Mouse (Mus musculus) neural tube, embryonic 13.5 days (tissue): ENCODE data around the gene 1700066M21Rik. TPM values are rescaled to one million over a fixed set of nuclear protein-coding genes. Genes with fewer than 3 reads are reported as not detected.
A peak's percentile ranks its signal among the peaks of the same experiment; 100 is the strongest.

Source experiments
- ATAC-seq: fragments of 200-750 bp; cut with Nextera tagmentation; 2 replicates; pipeline ENCODE4 v1.8.0; 2017; ENCODE audit warnings: low read depth, mild to moderate bottlenecking, moderate TSS enrichment, moderate library complexity
- H3K27ac ChIP-seq: fragments of 300-500 bp; sonication (generic); replicated peaks from 2 replicates; pipeline ENCODE4 v1.5.1; 2015; ENCODE audit warnings: moderate library complexity, mild to moderate bottlenecking, inconsistent platforms
- H3K27me3 ChIP-seq: fragments of 300-500 bp; sonication (generic); 2 replicates; pipeline ENCODE4 v1.6.1; 2015; ENCODE audit warnings: mild to moderate bottlenecking, inconsistent platforms
- H3K36me3 ChIP-seq: fragments of 300-500 bp; sonication (generic); 2 replicates; pipeline ENCODE4 v1.6.1; 2015; ENCODE audit warnings: mild to moderate bottlenecking, inconsistent platforms
- H3K4me1 ChIP-seq: fragments of 300-500 bp; sonication (generic); replicated peaks from 2 replicates; pipeline ENCODE4 v1.6.1; 2015; ENCODE audit warnings: inconsistent platforms
- H3K4me2 ChIP-seq: fragments of 300-500 bp; sonication (generic); 2 replicates; pipeline ENCODE4 v1.6.1; 2015; ENCODE audit warnings: inconsistent platforms, mild to moderate bottlenecking, moderate library complexity
- H3K4me3 ChIP-seq: fragments of 300-500 bp; sonication (generic); 2 replicates; pipeline ENCODE4 v1.5.1; 2015; ENCODE audit warnings: mild to moderate bottlenecking, inconsistent platforms
- H3K9ac ChIP-seq: fragments of 300-500 bp; sonication (generic); 2 replicates; pipeline ENCODE4 v1.6.1; 2015; ENCODE audit warnings: moderate library complexity, mild to moderate bottlenecking, inconsistent platforms
- H3K9me3 ChIP-seq: fragments of 300-500 bp; sonication (generic); 2 replicates; pipeline ENCODE4 v1.6.1; 2016; ENCODE audit warnings: inconsistent platforms
- WGBS: fragments of 180-500 bp; shearing (Covaris S2); methylation state at CpG from one replicate; pipeline ENCODE4 v1.1.7; 2015; 5-methylcytosine and 5-hydroxymethylcytosine counted together
- polyA plus RNA-seq: library from polyadenylated mRNA; unstranded; fragments of >200 nt; fragmentation: Nextera tagmentation; extraction: Ambion mirVana; gene quantifications from 2 replicates; pipeline ENCODE4 v1.2.1, GENCODE M21; 2015

1700066M21Rik gene
- 16.0 and 16.1 TPM in 2 replicates for polyA plus RNA-seq

DNA sequence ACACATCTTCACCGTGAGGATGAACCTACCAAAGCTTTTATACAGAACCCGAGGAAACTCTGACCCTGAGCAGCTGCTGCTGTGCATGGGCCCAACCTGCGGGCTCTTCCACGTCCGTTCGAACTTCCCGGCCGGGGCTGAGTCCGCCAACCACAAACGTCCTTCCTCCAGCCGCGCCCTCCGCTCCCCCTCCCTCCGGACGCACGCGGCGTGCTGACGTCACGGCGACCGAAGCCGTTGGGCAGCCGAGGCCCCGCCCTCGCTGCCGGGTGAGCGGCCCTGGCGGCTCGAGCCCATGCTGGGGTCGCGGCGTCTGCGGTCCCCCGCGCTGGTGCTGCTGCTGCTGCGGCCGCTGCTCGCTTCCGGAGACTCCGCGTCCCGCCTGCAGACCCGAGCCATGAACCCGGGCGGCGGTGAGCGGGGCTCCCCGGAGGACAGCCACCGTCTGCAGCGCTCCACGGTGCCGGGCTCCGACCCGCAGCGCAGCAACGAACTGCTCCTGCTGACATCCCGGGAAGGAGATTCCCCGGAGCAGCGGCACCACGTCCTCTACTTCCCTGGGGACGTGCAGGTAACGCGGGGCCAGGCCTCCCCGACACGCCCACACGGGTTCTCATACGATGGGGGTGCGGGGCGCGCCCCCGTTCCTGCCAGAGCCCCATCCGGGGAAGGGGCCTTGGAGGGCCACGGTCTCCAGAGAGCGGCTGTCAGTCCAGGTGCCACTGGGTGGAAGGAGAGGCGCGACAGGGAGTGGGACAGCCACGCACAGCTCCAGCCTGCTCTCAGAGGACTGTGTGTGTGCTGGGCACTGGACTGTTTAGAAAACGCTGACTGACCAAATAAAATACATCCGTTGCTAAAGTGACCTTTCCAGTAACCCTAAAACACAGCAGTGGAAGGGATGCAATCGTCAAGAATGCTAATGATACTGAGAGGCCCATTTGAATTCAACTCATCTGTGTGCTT is at the start of gene 1700066M21Rik:
1700066M21Rik (plus strand) TSS at position 245 of the 966 bp plus-strand sequence.
- Histone ChIP-seq H3K9ac (peak within 1 kb of the TSS; percentile 97), H3K4me2 (peak within 1 kb of the TSS; percentile 91), H3K4me1 (peaks cover 18% of the 10 kb centered on the region), H3K27me3 (no peaks in the 10 kb centered on the region), H3K9me3 (no peaks in the 10 kb centered on the region), H3K36me3 (no peaks in the 10 kb centered on the region), H3K27ac (peak within 1 kb of the TSS; percentile 91), H3K4me3 (peak within 1 kb of the TSS; percentile 95)
- ATAC-seq = peak; percentile 96
- under 1% methylated on average over 81 of the region's 81 CpGs for WGBS

DNA sequence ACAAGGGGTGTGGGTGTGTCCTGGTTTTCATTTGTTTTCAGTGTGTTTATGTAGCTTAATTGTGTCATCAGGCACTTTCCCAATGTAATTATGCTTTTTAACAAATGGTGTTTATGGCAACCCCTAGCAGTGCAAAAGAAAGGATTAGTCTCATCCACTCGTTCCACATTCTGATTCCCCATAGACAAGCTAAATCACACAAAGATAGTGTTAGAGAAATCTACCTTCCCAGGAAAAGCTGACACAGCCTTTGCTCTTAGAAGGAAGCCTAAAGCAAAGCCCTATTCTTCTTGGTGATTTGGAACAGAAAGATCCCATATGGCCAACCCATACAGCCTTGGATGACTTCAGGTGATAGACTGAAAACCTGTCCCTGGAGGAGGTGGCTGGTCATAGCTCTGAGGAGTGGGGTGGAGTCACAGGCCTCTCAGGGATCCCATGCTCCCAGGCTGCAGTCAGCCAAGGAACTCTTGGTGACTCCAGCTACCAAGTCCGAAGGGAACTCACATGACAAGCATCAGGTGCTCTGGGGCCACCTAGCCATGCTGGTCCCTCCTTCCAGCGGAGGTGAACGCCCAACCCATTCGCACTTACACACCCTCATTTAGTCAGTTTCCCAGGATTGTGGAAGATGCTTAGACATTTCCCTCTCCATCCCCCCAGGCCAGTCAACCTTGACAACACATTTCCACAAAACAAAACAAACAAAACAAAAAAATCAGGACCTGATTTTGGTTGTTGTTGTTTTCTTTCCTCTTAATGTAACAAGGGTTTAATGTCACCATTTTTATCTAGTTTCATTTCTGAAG is 47.9 kb upstream of the 1700066M21Rik start:
- ATAC-seq = no peak
- H3K36me3 ChIP-seq = no peaks in the 10 kb centered on the region
- H3K9ac ChIP-seq = no peak overlapping the region
- no peaks in the 10 kb centered on the region for H3K9me3 ChIP-seq
- no peak overlapping the region for H3K27ac ChIP-seq
- H3K27me3 ChIP-seq = no peaks in the 10 kb centered on the region
- no peak overlapping the region for H3K4me3 ChIP-seq
- no peak overlapping the region for H3K4me2 ChIP-seq
- WGBS = 75% methylated on average over 5 of the region's 5 CpGs
- H3K4me1 ChIP-seq = peaks cover 6% of the 10 kb centered on the region

DNA sequence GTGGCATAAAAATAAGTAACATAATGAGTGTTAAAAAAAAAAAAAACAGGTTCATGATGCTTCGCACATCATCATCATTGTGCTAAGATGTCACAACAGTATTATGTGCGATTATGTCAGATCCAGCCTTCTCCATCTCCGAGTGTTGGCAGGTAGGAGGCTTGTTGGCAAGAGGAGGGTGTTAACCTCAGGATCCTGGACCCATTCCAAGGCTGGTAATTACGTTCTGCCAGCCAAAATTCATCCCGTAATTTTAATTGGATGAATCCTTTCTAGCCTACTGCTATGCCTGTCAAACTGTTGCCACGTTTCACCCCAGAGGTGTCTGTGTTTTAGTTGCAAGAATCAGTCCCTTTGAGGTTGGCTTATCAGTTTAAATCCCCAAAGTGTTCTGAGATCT is 47.2 kb upstream of the 1700066M21Rik start:
- Histone ChIP-seq H3K4me3 (no peak overlapping the region), H3K27me3 (no peaks in the 10 kb centered on the region), H3K27ac (no peak overlapping the region), H3K4me1 (peaks cover 6% of the 10 kb centered on the region), H3K4me2 (no peak overlapping the region), H3K36me3 (no peaks in the 10 kb centered on the region), H3K9ac (no peak overlapping the region), H3K9me3 (no peaks in the 10 kb centered on the region)
- WGBS = 73% methylated on average over 6 of the region's 6 CpGs
- no peak for ATAC-seq

DNA sequence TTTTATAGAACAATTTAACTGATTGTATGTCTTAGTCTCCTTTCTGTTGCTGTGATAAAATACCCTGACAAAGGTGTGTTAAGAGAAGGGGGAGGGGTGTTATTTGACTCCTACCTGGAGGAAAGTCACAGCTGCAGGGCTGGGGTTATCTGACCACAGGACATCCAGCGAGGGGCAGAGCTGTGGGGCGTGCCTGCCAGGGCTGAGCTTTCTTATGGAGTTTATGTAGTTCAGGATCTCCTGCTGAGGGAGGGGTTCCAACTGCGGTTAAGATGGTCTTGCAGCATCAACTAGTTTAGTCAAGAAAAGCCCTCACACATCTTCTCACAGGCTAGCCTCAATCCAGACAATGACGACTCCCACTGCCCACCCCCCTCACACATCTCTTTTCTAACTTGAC is 45.4 kb upstream of the 1700066M21Rik start:
- no peak overlapping the region for H3K27ac ChIP-seq

DNA sequence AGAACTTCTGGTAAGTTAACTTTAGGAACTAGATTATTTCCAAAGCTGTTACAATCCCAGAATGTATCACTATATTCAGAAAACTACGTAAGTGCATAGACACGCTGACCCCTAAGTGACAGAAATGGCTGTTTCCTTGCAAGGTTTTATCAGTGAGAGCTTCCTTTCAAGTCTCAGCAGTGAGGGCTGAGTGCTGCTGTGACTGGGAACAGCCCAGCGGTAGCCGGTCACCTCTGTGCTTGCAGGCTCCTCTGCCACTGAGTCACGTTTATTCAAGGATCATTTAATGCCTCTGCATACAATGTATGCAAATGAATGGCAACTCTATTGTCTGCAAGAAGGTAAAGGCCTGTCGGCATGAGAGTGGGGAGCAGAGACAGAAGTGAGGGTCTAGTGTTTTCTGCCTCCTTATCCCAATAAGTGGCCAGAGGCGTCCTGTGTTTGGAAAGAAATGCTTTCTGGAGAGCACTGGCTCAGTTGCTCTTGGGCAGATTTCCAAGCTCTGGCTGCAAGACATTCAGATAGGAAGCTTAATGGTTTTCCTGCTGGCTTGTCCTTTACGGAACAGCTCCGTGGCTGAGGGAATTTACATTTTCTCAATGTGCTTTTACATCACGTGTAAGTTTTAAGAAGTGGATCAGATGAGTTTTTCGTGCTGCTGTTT is 43.7 kb upstream of the 1700066M21Rik start:
- Histone ChIP-seq H3K4me1 (peaks cover 6% of the 10 kb centered on the region), H3K9ac (no peak overlapping the region), H3K27ac (no peak overlapping the region), H3K4me2 (no peak overlapping the region), H3K36me3 (no peaks in the 10 kb centered on the region), H3K9me3 (no peaks in the 10 kb centered on the region), H3K4me3 (no peak overlapping the region), H3K27me3 (no peaks in the 10 kb centered on the region)
- 30% methylated on average over 11 of the region's 11 CpGs for WGBS
- ATAC-seq = peak; percentile 50; the same call in 1 of the 2 replicates

More for the DNA sequence above, 45.4 kb upstream of the 1700066M21Rik start:
- Histone ChIP-seq H3K9me3 (no peaks in the 10 kb centered on the region), H3K27me3 (no peaks in the 10 kb centered on the region), H3K4me3 (no peak overlapping the region), H3K9ac (no peak overlapping the region), H3K4me1 (peaks cover 6% of the 10 kb centered on the region), H3K4me2 (no peak overlapping the region), H3K36me3 (no peaks in the 10 kb centered on the region)
- WGBS = 31% methylated on average over 4 of the region's 4 CpGs
- ATAC-seq = no peak

DNA sequence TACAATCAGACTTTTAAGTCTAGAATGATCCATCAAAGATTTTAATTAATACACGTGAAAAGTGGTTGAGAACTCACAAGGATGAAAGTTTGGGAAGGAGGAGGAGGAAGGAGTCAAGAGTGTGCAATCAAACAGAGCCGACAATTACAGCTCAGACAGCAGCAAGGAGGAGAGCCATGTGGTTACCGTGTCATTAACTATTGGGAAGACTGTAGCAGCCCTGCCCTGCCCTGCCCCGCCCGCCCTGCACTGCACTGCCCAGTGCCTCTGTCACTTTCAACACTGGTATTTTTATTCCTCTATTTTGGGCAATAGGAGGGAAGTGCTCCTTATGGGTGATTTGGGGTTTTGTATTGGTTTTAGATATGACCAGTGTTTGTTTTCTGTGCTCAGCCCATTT is 42.2 kb upstream of the 1700066M21Rik start:
- Histone ChIP-seq H3K36me3 (no peaks in the 10 kb centered on the region), H3K27ac (no peak overlapping the region), H3K4me3 (no peak overlapping the region), H3K9me3 (no peaks in the 10 kb centered on the region), H3K4me1 (peaks cover 6% of the 10 kb centered on the region), H3K27me3 (no peaks in the 10 kb centered on the region), H3K4me2 (no peak overlapping the region), H3K9ac (no peak overlapping the region)
- ATAC-seq = no peak
- 58% methylated on average over 5 of the region's 5 CpGs for WGBS

DNA sequence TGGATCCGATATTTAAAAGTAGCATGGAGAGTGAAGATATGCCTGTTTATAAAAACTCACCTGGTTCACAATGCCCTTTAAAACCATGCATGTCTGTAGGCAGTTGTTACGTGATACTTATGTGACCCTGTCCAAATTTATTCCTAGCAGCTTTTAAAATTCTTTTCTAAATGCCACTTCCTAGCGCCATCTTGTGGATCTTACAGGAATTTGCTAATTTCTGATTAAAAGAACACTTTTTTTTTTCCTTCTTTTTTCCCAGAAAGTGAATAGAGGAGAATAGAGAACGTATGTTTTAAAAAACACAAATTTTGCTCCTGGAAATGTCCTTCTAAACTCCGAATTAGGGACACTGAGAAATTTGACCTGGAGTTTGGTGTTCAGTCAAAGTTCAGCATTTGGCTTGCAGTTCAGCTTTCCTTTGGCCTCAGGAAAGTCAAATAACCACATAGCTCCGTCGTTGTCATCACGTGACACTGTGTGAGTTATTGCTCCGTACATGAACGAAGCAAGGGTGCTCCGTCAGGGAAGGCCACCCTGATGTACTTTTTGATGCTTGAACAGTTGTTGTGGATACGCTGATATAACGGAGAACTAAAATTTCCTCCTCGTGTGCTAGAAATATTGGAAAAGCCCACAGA is 38.1 kb upstream of the 1700066M21Rik start:
- 55% methylated on average over 14 of the region's 14 CpGs for WGBS
- Histone ChIP-seq H3K9me3 (no peaks in the 10 kb centered on the region), H3K4me3 (no peak overlapping the region), H3K27ac (no peak overlapping the region), H3K4me2 (no peak overlapping the region), H3K36me3 (no peaks in the 10 kb centered on the region), H3K4me1 (no peaks in the 10 kb centered on the region), H3K9ac (no peak overlapping the region), H3K27me3 (no peaks in the 10 kb centered on the region)
- ATAC-seq = no peak

DNA sequence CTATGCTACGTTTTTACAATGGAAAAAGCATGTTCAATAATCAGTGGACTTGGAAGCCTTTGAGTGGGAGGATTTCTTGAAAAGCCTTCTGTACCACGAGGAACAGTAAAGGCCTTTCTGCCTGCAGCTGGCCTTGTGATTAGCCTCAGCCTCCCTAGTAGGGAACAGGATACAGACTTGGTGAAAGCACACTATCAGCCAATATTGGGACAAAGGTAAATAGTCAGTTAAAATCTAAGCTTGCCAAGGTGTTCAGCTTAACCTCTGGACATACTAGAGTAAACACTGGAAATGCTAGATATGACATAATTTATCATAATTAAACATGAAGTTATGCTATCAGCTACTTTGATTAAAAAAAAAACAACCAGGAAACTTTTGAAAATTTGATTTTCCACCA is 36.2 kb upstream of the 1700066M21Rik start:
- no peaks in the 10 kb centered on the region for H3K9me3 ChIP-seq
- 21% methylated on average over 2 of the region's 2 CpGs for WGBS
- H3K9ac ChIP-seq = no peak overlapping the region
- no peak overlapping the region for H3K4me2 ChIP-seq
- no peak for ATAC-seq
- H3K27me3 ChIP-seq = no peaks in the 10 kb centered on the region
- no peak overlapping the region for H3K4me3 ChIP-seq
- no peak overlapping the region for H3K27ac ChIP-seq
- H3K36me3 ChIP-seq = no peaks in the 10 kb centered on the region
- no peaks in the 10 kb centered on the region for H3K4me1 ChIP-seq

DNA sequence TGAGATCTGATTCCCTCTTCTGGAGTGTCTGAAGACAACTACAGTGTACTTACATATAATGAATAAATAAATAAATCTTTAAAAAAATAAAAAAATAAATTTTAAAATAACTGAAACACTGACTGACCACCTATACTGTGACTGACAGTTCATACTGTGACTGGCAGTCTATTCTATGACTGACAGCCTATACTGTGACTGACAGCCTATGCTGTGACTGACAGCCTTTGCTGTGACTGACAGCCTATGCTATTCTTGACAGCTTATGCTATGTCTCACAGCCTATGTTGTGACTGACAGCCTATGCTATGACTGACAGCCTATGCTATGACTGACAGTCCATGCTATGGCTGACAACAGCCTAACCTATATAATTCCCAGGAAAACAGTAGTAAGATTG is 29.9 kb upstream of the 1700066M21Rik start:
- Histone ChIP-seq H3K4me1 (no peaks in the 10 kb centered on the region), H3K27me3 (no peaks in the 10 kb centered on the region), H3K27ac (no peak overlapping the region), H3K4me3 (no peak overlapping the region), H3K36me3 (no peaks in the 10 kb centered on the region), H3K4me2 (no peak overlapping the region), H3K9ac (no peak overlapping the region), H3K9me3 (no peaks in the 10 kb centered on the region)
- ATAC-seq = no peak

DNA sequence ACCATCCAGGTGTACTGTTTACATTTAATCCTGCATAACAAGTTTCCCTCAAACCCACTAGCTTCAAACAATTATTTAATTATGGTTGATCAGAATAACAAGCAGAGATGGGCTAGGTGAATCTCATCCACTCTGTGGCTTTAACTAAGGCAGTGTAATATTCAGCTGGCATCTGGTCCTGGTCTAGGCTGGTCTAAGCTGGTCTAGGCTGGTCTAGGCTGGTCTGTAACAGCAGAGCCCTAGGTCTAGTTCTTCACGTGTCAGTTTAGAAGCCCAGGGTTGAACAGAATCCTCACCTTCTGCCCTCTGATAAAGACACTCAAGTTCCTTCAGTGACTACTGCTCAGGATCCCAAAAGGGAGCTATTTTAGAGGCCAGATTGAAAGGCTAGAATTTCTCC is 25.5 kb upstream of the 1700066M21Rik start:
- H3K4me2 ChIP-seq = no peak overlapping the region
- H3K9ac ChIP-seq = no peak overlapping the region
- H3K27ac ChIP-seq = no peak overlapping the region
- no peaks in the 10 kb centered on the region for H3K36me3 ChIP-seq
- H3K4me1 ChIP-seq = no peaks in the 10 kb centered on the region
- no peak for ATAC-seq
- 72% methylated on average over 1 of the region's 1 CpGs for WGBS
- H3K9me3 ChIP-seq = no peaks in the 10 kb centered on the region
- no peak overlapping the region for H3K4me3 ChIP-seq
- H3K27me3 ChIP-seq = no peaks in the 10 kb centered on the region

DNA sequence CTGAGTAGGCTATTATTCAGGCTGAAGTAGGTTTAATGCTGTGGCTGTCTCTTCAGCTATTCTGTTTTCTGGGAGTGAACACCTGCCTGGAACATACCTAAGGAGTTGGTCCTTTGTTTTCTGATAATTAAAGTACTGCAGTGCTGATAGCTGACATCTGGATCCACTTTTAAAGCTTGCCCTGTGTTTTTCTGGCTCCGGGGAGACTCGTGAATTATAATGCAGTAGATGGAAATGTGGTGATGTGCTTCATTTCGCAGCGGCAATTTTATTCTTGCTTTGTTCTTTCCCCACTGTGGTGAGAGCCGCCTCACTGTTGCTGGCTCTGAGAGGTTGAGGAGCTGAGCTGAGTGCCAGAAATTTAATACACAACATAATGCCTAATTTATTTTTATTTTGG is 18.9 kb upstream of the 1700066M21Rik start:
- Histone ChIP-seq H3K9me3 (no peaks in the 10 kb centered on the region), H3K4me1 (no peaks in the 10 kb centered on the region), H3K36me3 (no peaks in the 10 kb centered on the region), H3K27ac (no peak overlapping the region), H3K27me3 (no peaks in the 10 kb centered on the region), H3K4me2 (no peak overlapping the region), H3K4me3 (no peak overlapping the region), H3K9ac (no peak overlapping the region)
- 71% methylated on average over 5 of the region's 5 CpGs for WGBS
- ATAC-seq = no peak
